Mouse (Mus musculus) layer of hippocampus, adult 9-10 months (tissue): Measurements from ENCODE around the gene Rsph9.

Experiments used
- DNase-seq: peaks from one replicate; pipeline ENCODE4 v3.0.0; 2022; ENCODE audit warnings: low spot score

The Rsph9 gene

DNA sequence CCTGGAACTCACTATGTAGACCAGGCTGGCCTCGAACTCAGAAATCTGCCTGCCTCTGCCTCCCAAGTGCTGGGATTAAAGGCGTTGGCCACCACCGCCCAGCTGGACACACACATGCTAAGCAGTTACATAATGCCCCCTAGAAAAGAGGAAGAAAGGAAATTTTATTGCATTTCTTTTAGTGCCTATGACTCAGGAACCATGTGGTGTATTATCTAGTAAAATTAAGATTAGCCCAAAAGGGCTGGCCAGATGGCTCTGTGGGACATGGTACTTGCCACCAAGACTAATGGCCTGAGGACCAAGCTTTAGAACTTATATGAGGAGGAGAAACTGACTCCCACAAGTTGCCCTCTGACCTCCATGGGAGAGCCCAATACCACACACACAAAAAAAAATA lies 4.1 kb downstream of the Rsph9 start:
- no peak for DNase-seq

DNA sequence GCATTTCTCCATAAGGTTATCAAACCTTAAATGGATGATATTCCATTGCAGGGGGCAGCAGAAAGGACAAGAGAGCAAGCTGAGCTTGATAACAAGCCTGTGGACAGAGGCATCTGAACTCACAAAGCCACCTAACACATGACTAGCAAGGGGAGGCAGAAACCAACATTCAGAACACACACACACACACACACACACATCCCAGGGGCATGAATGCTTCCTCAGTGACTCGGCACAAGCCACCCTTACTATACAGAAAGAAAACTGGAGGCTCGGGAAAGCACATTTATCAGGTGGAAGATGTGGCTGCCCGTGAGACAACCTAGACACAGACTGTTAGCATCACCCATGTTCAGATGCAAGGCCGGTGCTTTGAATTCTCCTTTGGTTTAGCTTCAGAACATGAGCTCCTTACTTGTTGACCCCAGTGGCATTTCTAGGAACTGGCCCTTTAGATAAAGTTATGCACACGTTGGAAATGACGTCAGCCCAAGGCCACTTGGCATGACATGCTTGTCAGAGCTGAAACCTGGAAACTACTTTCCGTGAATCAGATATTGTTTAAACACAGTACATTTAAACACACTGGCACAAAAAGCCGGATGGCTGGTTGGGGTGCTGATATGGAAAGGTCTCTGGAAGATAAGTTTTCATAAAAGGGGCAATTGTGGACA lies 5.3 kb downstream of the Rsph9 start:
- DNase-seq, result no peak

DNA sequence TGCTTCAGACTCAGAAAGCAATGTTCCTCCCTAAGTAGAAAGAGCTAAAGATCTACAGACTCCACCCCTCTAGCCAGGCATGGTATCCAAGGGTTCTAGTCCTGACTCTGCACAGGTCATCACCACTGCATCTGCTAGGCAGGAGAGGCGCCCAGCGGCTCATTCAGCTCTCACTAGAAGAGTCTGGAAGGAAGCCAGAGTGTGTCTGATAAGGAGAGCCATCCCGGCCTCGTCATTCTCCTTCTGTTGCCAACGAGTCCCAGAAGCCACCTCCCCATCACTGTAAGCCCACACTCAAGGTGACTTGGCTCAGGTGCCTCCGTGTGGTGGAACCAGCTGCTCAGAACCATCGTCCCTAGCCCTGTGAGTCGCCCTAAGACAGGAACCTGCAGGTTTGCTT lies 11.2 kb downstream of the Rsph9 start:
- DNase-seq, result no peak

DNA sequence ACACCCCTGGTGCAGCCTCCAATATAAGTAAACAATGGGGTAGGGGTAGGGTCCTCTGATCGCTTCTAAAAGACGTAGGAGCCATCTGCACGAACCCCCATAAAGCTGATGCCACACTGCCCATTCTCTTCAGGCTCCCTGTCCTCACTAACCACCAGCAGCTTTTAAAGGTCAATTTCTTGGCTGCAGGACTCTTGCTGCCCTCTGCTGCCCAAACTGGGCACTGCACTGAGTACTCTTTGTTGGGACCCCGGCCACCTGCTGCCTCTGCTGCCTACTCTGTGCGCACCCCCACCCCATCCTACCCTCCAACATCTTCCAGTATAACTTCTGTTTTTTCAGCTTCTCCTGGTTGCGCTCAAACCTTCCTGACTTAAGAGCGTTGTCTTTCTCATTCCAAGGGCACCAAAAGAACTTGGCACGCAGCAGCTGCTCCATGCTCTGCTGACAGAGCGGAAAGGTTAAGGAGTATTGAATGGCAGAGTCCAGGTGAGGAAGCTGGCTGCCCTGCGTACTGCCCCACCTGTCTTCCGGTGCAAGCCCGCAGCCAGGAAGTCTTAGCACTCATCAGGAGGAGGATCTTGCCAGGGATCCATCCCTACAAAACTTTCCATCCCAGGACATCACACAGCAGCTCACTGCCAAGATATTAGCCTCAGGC lies 11.8 kb downstream of the Rsph9 start:
- peak; percentile 32 for DNase-seq

DNA sequence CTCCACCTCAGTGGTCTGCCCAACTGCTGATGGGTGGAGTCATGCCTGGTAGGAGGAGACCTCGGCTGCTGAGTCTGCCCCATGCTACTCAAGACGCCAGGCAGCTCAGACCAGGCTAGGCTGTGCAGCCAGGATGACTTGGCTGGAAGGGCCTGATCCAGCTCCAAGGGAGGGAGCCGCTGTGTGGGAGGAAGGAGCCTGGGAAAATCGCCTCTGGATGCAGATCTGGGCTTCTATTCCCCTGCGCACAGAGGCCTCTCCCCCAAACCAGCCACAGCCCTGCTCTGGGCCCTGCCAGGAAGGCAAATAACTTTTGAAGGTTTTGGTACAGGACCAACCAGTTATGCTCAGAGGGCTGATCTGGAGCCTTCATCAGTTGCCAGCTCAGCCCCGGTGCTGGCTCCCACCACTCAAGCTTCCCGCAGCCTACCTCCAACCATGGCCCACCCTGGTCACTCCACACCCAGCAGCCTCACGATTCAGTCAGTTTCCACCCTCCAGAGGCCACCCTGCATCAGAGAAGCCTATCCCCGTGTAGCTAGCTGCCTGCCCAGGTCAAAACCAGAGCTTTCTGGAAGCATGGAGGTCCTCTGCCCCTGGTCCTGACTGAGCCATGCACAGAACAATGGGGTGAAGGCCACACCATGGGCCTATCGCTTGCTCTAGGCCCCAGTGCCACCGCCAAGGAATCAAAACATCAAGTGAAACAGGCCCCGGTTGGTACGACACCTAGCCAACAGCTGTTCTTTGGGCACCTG lies 14.1 kb downstream of the Rsph9 start:
- DNase-seq, result no peak

DNA sequence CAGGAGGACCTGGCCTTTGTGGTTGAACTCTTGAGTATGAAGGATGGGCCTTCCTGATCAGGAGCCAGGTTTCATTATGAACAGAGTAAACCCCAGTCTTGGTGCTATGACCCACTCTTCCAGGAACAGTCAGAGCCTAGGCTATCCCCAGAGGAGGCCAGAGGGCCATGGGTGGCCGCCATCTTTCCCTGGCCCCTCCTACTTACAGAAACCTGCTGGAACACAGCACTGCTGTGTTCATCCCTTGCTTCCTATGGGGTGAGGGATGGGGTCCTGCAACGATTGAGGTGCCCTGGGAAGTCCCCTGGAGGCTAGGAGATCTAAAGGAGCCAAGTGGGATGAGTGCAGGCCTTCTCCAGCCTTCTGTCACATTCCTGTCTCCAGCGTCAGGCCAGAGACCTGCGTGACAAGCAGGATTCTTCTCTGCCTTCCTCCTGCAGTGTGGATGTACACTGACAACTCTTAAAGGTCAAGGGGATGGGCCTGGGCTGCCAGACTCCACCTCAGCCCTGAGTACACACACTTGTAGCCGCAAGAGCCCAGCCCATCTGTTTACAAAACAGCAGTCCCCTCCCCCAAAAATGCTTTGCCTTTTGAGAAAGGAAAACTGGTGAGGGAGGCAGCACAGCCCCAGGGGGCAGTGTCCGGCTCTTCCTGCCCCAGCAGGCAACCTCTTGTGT lies 16.1 kb downstream of the Rsph9 start:
- no peak for DNase-seq

DNA sequence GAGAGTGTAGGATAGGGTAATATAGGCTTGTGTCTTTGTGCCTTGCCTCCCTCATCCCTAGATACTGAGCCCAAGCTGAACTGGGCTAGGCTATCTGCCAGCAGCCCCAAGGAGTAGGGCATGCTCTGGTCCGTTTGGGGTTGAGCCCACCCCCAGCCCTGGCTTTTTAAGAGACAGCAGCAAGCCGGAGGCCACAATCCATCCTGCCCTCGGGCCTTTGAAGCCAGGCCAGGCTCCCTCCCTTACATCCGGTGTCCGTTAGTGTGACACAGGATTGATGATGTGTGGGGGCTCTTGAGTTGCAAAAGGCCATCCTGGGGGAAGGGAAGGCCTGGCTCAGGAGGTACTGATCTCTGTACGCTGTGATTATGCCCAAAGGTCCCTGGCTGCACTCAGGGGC lies 17.4 kb downstream of the Rsph9 start:
- no peak for DNase-seq

DNA sequence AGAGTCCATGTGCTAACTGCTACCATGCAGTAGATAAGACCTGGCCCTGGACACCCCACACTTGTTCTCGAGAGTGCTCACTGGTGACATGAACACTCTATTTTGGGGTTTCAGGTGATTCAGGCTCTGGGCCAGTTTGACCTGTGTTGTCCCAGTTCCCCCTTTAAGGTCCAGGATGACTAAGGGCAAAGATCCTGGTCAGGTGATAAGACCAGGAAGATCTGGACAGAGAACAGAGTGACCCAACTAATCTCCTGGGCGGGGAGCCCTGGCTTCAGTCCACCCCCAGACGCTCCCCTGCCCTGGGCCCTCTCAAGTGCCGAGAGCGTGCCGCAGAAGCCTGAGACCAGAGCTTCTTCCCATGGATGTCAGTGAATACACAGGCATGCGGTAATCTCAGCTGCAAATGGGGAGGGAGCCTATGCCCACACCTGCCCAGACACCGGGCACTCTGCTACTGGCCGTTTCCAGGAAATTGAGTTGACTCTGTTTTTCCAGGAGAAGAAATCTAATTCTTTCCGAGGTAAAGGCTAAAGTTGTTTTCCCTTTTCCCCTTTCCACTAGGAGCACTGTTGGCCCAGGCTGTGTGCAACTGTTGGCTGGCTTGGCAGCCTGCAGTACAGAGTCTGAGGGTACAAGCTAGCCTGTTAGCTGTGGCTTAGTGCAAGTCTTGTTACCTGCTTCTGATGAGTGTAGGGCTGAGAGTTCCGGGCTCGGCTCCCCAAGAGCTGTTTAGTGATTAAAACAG lies 19.9 kb downstream of the Rsph9 start:
- DNase-seq, result no peak

DNA sequence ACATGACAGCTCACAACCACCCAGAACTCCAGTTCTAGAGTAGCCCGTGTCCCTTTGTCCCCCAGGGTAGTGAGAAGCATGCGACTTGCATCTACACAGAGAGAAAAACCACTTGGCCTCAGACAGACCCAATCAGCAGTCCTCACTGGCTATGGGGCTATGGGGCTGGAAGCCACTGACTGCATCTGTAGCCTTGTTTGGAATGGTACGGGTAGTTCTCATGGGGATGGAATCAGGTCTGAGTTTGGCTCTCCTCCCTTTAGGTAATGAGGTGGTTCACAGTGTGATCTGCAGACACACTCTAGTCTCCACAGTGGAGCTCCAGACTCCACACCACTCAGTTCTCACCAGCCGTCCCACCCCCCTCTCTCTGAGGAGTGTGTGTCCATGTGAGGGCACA lies 20.7 kb downstream of the Rsph9 start:
- DNase-seq, result no peak

DNA sequence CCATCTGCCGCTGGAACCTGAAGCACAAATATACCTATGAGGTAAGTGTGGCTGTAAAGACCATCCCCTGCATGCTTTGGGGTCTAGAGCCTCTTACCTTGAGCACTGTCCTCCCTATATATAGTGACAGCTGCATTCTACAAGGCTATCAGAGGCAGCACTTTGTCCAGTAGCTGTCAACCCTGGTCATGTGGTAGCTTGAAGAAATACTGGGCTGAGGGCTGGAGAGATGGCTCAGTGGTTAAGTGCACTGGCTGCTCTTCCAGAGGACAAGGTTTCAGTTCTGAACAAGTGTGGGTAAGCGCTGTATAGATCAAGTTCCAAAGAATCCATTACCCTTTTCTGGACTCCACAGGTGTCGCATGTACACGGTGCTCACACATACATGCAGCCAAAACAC lies 21.2 kb downstream of the Rsph9 start:
- no peak for DNase-seq

DNA sequence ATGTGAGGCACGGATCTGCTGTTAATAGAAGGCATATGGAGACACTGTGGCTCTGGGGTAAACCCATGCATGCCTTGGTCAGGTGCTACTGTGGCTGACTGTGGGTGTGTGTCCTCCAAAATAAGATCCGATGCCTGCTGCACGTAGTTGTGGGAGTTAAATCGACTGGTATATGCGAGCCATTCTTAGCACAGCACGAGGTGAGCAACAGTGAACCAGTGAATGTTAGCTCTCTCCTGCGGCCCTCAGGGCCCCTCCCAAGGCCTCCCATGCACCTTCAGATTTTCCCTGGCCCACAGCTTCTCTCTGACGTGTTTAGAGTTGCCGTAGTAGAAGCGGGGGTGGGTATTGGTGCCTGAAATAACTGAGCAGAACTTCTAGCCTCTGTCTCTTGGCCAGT lies 24.4 kb downstream of the Rsph9 start:
- DNase-seq, result no peak

DNA sequence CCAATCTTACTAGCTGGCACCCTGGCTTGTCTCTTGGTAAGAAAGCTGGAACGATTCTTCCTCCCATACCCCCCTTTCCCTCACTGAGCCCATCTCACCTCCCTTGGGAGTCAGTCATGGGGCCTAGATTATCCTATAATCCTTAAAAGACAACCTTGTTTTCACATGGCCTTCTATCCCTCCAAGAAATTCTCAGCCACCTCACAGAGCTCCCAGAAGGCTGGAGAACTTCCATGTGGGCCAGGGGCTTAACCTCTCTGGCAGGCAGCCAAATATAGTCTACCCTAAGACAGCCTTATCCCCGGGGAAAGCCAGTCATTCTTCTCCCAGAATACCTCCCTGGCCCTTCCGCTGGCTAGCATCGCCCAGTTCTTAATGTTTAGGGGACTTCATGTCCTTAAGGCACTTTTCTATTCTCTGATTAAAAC lies 25.6 kb downstream of the Rsph9 start:
- DNase-seq, result no peak

DNA sequence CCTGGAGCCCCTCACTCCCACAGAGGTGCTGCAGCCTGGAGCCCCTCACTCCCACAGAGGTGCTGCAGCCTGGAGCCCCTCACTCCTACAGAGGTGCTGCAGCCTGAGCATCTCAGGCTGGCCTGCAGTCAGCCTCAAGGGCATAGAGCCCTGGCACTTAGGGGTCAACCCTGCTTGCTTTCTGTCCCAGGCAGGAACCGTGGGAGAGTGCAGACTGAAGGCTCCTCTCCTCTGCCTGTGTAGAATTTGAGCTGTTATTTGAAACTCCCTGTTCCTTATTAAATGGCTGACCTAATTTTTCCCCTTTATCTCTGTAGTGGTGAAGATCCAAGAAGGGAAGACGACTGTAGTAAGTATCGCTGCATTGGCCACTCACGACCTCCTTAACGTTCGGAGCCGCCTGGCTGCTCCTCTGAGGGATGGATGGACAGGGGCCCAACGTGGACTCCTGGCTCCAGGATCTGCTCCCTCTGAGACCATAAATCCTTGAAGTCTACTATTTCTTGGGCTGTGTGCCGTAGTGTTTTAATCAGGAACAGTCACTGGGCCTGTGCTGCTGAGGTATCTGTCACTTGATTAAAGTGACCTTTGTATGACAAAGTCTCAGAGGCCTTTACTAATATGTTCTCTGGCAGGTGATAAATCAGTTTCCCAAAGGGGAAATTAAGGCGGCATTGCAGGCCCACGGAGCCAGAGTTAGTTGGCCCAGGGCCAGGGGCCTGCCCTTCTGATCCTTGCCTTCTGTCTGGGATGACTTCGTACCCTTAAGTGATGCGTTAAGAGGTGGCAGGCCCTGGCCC lies 26.2 kb downstream of the Rsph9 start:
- DNase-seq, result no peak

DNA sequence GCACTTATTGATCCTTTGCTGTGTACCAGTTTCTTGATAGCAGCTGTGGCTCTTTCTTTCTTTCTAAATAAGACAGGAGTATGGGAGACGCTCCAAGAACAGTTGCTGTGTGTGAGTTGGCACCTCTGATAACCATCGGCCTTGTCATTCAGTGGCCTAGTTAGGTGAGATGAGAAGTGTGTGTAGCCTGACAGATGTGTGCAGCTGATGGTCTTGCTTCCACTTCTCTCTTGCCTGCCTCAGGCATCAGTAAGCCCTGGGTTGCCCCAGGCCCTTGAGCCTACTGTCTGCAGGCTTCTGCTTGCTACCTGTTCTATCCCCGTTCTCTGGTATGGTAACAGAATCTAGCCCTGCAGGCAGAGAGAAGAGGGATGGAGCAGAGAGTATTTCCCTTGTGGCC lies 27.1 kb downstream of the Rsph9 start:
- no peak for DNase-seq

DNA sequence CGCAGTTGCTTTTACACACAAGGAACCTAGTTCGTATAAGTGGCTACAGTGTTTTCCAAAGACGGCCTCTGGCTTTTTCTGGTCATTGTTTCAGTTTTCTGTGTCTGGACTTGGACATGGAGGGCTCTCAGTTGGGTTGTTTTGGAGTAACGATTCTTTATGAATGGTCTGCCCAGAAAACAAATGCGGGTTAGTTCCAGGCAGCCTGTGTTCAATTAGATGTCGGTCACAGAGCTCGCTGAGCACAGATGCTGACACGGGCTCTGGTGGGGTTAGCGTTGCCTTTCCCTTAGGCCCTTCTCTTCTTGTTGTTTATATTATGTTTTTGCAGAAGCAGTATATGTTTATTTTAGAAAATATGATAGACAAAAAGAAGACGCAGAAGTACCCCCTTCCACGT lies 27.9 kb downstream of the Rsph9 start:
- DNase-seq, result no peak

DNA sequence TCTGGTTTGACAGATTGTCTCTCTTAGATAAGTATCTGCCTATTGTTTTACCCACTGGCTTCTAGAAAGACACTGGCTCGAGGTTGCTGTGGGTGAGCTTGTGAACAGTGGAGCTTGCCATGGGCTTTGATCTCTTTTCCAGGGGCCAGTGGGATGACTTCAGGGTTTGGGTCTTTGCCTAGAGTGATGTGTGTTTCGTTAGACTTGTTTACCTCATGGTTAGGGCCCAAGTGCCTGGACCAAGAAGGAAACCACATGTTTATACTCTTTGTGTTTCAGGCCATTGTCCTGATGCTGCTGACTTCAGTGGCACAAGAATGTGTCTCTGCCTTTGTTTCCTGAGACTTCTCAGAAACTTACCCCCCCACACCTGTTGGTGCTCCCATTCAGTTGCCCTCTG lies 28.5 kb downstream of the Rsph9 start:
- DNase-seq, result no peak

DNA sequence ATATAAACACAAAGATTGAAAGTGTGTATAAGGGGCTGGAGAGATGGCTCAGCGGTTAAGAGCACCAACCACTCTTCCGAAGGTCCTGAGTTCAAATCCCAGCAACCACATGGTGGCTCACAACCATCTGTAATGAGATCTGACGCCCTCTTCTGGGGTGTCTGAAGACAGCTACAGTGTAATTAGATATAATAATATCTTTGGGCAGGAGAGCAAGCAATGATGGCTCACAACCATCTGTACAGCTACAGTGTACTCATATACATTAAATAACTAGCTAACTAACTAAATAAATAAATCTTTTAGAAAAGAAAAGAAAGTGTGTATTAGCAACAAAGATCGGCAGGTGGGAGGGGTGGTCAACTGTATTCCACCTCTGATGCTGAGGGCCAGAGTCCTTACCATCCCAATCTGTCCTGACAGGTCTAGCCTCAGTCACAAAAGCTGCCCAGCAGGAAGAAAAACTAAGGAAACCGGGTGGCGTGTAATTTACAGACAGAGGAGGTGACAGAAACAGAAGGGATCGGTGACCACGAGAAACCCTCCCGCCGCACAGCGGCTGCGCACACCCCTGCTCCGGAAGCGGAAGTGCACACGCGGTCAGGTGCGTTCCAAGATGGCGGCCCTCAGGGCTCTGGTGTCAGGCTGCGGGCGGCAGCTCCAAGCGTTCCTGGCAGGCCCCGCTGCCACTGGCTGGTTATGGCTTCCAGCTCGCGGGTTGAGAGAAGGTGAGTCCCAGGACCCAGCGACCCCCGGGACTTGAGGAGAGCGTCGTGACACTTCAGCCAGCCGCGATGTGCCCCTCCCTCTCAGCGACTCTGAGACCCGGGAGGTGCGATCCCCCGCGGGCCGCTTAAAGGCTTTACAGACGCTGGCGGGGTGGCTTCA lies 33.4 kb downstream of the Rsph9 start, which contains the start of gene Mrps18a:
Gene Mrps18a (plus strand): TSS at position 585 of the 888 bp plus-strand sequence.
- DNase-seq, result peak; percentile 42

DNA sequence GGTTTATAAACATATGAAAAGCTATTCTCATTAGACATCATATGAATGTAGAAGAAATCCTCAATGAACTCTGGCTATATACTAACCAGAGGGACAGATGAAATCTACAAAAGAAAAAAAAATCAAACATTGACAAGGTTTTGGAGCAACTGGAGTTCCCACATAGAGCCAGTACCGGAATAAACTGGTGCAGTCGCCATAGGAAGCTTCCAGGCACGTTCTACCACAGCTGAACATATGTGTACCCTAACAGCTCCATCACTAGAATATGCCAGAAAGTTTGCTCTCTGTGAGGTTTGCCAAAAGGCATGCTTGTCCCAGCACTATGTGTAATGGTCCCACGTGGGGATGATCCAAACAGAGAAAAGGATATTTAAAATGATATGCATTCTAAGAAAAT lies 35.7 kb downstream of the Rsph9 start:
- no peak for DNase-seq

DNA sequence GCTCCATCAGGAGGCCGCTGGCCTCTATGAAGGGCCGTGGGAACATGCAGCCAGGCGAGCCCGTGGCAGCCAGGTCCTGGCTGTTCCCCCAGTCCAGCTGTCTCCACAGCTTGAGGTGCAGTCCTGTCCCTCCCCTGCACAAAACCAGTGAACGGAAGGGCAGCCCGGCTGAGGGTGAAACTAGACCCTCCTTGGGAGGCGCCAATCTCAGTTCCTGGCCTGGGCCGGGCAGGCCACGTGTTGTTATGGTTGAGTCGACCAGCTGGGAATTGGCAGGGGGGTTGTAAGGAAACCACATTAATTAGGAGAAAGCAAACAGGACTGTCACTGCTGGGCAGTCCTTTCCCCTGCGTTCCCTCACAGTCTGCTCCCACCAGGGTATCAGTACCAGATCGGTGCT lies 39.5 kb downstream of the Rsph9 start:
- no peak for DNase-seq

DNA sequence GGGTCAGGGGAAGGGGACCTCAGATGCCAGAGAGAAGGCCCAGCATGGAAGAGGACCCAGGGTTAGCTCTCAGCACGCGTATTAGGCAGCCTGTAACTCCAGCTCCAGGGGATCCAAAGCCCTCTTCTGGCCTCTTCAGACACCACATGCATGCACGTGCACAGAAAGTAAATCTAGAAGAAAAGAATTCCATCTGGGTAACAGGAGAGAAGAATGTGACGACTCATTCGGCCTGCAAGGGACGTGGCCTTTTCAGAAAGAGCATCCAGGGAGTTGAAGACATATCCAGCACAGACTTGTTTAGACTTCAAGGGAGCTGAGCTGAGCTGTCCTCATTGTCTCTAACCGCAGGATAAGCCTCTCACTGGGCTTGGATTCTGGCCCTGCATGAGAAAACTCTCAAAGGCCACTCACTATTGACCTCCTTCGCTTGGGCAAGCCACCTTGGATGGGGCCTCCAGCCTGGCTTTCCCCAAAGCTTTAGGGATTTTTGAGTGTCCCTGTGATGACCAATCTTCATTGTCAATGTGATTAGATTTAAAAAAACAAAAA lies 41.3 kb downstream of the Rsph9 start:
- DNase-seq, result no peak
